Mouse (Mus musculus) layer of hippocampus, adult 8-10 months (tissue): Measurements from ENCODE around the gene Ccl1. TPM values are rescaled to one million over a fixed set of nuclear protein-coding genes. Genes with fewer than 3 reads are reported as not detected.

ENCODE experiments used
- DNase-seq, 2 experiments: peaks; one replicate each; pipeline ENCODE4 v3.0.0; 2022; ENCODE audit warnings: low spot score in 2 of 2
- total RNA-seq, 4 experiments: library from RNA; stranded (reverse); gene quantifications; 2 replicates each; pipeline ENCODE4 v1.2.4; 2022

Gene Ccl1
- total RNA-seq, 4 experiments from 2014 or later, result not detected

GRCm38 (mm10) chr11:82206960-82207488 is 98.5 kb downstream of the Ccl1 start:
- no peak for DNase-seq

DNA sequence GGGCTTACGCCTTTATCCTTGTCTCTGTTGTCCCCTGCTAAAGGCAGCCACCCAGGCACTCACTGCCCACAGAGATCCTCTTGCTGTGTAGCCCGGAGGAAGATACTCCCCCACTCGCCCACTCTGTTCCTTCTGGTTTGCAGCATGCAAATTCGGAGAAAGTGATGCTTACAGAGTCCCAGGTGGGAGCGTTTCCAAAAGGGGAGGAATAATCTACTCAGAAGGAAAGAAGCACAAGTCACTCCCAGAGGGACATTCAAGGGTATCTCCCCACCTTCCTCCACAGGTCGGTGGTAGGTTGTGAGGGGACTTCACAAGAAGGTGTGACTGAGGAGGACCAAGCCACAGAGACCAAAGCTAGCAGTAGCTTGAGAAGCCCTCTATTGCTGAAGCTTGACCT is 100.3 kb downstream of the Ccl1 start:
- no peak for DNase-seq

DNA sequence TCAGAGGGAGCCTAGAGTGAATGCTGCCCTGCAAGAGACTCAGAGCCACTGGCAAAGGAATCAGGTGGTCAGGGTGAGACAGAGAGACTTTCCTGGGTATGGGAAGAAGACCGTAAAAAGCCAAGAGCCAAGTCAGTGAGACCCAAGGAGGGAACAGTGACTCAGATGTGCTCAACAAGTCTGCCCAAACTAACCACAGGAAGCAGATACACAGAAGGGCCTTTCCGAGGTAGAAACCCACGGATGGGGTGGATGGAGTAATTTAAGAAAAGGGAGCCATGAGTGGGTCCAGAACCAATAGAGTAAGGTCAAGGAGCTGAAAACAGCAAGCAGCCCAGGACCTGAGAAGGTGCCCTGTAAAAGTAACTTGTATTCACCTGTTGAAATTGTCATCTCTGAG is 101.8 kb downstream of the Ccl1 start:
- no peak for DNase-seq

DNA sequence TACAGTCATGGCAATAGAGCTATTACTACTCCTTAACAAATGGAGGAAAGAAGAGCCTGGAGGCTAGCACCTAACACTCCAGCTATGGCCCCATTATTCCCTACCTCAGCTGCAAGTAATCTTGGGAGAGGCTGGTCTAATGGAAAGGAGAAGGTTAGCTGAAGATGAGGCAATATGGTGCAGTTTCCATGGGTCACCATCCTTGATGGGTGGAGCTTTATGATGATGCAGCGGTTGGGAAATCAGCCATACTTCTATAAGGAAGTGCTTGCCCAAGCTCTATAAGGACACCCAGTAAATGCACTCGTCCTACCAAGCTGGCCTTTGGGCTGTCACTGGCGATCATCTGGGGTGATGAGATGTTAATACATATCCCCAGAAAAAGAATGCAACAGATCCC is 107.7 kb downstream of the Ccl1 start:
- no peak for DNase-seq

DNA sequence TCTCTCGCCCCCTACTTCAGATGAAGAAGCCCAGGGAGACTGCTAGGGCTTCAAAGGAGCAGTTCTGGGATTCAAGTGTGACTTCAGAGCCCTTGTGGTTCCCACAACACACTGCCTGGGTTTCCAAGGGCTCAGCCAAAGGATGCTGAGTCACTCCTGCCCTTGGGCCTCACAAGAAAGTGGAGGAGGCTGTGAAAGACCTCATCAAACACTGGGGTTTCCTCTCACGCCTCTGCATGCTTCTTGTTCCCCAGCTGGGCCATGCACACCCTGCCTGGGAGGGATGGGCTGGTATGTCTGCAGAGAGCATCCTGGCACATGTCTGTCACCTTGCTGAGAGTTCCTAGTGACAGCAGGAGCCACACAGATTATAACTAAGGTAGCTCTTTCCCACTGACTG is 110.5 kb downstream of the Ccl1 start:
- no peak for DNase-seq

DNA sequence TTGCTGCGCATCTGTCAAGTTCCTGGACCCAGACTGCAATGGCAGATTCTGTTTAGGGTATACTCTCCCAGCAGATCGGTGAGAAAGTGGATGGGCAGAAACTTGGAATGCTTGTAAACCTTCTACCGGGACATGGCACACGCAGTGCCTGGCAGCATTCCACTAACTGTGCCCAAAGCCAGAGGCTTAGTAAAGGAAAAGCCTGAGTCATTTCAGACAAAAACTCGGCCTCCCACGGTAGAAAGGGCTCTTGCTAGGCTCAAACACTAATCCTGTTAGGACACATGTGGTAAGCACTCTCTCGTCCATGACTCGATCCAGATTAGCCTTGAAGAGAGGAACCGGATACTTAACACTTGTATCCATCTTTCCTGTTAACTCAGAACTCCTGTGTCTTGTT is 111.7 kb downstream of the Ccl1 start:
- no peak for DNase-seq

DNA sequence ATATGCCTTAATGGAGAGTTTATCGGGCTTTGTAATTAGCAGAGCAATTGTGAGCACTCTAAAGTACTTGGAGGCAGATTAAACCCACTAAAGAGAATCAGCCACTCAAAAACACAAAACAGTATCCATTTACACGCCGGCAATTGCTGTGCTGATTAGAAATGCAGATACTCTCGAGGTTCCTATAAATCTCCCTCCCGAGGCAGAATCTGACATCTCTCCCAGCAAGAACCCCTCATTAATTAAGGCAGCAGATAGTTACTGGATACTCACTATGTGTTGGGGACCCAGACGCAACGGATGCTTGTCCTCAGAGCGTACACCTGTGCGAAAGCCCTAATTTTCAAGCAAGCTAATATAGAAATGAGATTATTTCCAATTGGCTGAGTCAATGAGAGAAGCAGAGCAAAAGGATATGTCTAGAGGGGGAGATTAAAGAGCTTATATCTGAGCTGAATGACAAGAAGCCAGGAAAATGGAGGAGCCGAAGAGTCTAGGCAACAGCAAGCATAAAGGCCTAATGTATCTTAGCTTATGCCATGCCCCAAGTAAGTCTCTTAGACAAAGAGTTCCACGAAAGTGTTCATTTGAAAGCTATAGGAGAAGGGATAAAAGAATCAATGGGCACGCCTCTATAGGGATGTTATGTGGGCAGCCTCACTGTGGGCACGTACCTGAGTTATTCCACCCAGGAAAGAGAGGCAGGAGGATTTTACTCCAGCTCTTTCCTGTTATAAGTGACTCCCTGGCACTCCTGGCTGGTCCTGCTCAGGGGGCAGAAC is 115.5 kb downstream of the Ccl1 start:
- DNase-seq, result no peak

- no peak for DNase-seq
Observed at GRCm38 (mm10) chr11:82185684-82186083, 119.8 kb downstream of the Ccl1 start.

DNA sequence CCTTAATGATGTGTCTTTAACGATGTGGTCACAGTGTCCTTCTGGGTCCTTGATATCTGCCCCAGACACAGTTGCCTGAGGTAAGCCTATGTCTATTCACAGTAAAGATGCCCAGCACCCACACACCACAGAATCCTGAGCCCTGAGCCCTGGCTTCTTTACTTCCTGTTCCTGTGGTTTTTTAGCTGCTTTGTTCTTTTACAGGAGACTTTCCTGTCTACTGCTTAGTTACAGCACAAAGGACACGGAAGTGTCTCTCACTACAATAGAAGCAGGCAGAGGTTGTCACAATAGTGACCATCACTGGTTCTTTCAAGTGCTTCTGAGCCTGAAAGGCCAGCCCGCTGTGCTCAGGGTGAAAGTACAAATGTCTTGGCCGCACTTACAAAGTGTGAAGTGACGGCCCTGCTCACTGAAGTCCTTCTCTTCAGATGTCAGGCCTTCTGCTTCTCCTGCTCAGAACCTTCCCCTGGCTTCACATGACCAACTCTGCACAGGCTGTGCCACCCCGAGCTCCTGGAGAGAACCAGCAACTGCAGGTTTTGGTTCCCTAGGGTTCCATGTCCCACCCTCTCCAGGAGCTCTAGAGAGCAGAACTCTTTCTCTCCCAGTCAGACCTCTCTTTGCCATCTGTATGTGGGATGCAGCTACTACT is 122.1 kb downstream of the Ccl1 start:
- DNase-seq, result no peak

- no peak for DNase-seq
Observed at GRCm38 (mm10) chr11:82182401-82182800, 123.1 kb downstream of the Ccl1 start.

GRCm38 (mm10) chr11:82181331-82181730 is 124.2 kb downstream of the Ccl1 start:
- DNase-seq, result no peak

- DNase-seq, result no peak
Observed at GRCm38 (mm10) chr11:82178161-82178560, 127.3 kb downstream of the Ccl1 start.

- DNase-seq, result peak in 1 of 2 experiments; percentile 24
Observed at GRCm38 (mm10) chr11:82177711-82178110, 127.8 kb downstream of the Ccl1 start.

GRCm38 (mm10) chr11:82174794-82175193 is 130.7 kb downstream of the Ccl1 start:
- peak; percentile 26 to 54 for DNase-seq

GRCm38 (mm10) chr11:82173491-82173890 is 132.0 kb downstream of the Ccl1 start:
- no peak for DNase-seq

DNA sequence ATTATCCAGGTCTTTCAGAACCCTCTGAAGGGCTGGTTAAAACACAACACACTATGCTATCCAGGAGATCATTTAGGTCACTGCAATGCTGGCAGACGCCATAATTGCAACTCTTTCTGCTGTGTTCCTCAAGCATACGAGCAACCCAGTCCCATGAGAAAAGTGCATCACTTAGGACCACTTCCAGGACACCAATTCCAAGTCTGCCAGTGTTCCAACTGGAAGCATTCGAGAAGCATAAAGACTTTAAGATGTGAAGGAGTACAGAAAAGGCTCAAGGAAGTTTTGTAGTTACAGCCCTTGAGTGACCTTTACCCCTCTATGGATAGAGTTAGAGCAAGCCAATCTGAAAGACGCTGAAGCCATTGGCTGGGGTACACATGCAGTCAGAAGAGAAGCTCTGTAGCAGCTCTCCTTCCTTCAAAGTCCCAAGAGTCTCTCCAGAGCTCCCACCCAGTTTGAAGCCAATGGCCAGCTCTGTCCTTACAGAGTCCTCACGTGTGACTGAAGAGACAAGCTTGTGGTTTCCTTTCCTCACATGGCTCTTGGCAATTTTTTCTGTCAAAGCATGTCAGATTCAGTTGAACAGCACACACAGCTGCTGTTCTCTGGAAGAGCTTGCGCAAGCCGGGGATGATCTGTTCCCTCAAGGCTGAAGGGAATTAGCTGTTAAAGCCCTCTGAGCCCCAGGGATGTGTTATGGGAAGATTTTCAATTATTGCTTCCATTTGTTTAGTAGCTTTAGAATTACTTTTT is 134.0 kb downstream of the Ccl1 start:
- no peak for DNase-seq

- DNase-seq, result no peak
Observed at GRCm38 (mm10) chr11:82169456-82169855, 136.0 kb downstream of the Ccl1 start.

DNA sequence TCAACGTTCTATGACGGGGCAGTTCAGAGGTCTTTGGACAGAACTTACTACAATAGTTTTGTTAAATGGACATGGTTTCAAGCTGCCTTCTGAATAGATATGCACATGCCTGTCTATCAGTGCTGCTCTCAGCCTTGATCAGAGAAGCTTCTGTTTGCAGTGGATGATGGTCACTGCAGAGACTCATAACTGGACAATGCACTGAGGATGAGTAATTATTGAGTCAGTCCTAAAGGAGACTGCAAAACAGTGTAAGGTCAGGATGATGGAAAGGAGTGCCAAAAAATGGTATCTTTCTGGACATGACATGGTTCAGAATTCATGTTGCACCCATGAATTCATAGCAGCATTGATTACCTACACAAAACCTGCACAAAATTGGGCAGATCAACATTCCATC is 137.2 kb downstream of the Ccl1 start:
- no peak for DNase-seq

GRCm38 (mm10) chr11:82163285-82163684 is 142.2 kb downstream of the Ccl1 start:
- DNase-seq, result no peak

DNA sequence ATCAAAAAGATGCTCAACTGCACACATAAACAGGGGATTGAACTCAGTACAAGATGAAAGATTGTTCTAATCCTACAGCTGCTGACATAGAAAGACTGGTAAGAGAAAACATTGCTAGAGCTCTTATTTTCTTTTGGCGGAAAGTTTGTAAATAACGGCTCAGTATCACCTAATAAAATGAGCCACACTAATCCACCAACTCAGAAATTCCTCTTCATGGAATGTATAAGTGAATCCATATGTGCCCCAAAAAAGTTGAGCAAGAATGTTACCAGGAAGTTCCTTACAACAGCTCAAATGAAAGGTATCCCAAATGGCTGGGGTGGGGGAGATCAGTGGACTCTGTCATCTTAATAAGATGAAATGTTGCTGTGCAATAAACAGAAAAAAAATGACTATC is 146.4 kb downstream of the Ccl1 start:
- DNase-seq, result no peak

DNA sequence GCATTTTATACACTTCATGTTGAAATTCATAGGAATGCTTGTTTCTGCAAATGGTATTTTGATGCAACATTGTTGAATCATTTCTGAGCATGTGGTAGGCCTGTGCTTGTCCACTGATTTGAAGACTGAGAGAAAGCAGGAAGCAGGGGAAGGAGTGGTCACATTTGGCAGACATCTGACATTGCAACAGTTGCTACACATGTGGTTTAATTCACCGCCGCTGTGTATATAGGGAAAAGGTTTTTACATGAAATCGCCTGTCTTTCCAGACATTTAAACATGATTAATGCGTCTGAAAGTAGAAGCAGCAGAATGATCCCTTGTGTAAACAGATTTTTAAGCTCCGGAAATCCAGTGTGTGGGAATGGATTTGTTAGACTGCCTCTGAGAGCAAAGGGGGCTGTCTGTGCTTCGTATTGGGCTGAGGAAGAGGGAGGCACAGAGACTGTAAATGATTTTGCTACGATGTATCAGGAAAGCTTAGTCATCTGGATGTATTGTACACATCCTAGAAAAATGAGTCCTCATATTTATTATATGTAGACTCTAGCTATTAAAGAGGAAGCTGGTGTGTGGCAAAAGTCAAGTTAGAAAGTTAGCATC is 165.9 kb downstream of the Ccl1 start:
- no peak for DNase-seq

- DNase-seq, result no peak
Observed at GRCm38 (mm10) chr11:82136196-82136595, 169.3 kb downstream of the Ccl1 start.
